Mouse (Mus musculus) C2C12 (cell line): ENCODE results near the gene Gm5089. TPM values are rescaled to one million over a fixed set of nuclear protein-coding genes. Genes with fewer than 3 reads are reported as not detected.
"Not testable (repeated sequence)": the region's sequence is repeated elsewhere in the genome, so short reads cannot be mapped to it uniquely, and the experiment has no call there.

Experiments used
- H3K27me3 ChIP-seq: one replicate; pipeline ENCODE4 v1.6.1; 2011; ENCODE audit not compliant: control insufficient read depth, insufficient read depth, insufficient read length
- H3K36me3 ChIP-seq: one replicate; pipeline ENCODE4 v1.6.1; 2011; ENCODE audit not compliant: control insufficient read depth, insufficient read depth
- H3K4me3 ChIP-seq: one replicate; pipeline ENCODE4 v1.5.1; 2011; ENCODE audit warnings: mild to moderate bottlenecking, control low read depth; ENCODE audit not compliant: poor library complexity, insufficient read depth, severe bottlenecking
- H3K79me2 ChIP-seq: one replicate; pipeline ENCODE4 v1.6.1; 2011; ENCODE audit not compliant: control insufficient read depth, insufficient read depth
- H3K79me3 ChIP-seq: one replicate; pipeline ENCODE4 v1.6.1; 2011; ENCODE audit warnings: low read depth, control low read depth
- H3ac ChIP-seq: one replicate; pipeline ENCODE3; 2011; ENCODE audit warnings: low read depth; ENCODE audit not compliant: control insufficient read depth, insufficient read length
- CEBPB ChIP-seq: IDR thresholded peaks from one replicate; pipeline ENCODE4 v1.6.1; 2011; ENCODE audit warnings: low read depth, mild to moderate bottlenecking, control low read depth, moderate library complexity
- CTCF ChIP-seq: IDR thresholded peaks from one replicate; pipeline ENCODE4 v1.5.1; 2011; ENCODE audit not compliant: control insufficient read depth, insufficient read depth, insufficient read length
- FOSL1 ChIP-seq: IDR thresholded peaks from one replicate; pipeline ENCODE4 v1.8.0; 2011; ENCODE audit warnings: mild to moderate bottlenecking, low read length; ENCODE audit not compliant: poor library complexity, insufficient read depth, severe bottlenecking
- MAX ChIP-seq: IDR thresholded peaks from one replicate; pipeline ENCODE4 v1.6.1; 2011; ENCODE audit warnings: mild to moderate bottlenecking, control low read depth
- MYOD1 ChIP-seq: IDR thresholded peaks from one replicate; pipeline ENCODE4 v1.6.1; 2011; ENCODE audit warnings: low read depth; ENCODE audit not compliant: control insufficient read depth, insufficient read length
- MYOG ChIP-seq: IDR thresholded peaks from one replicate; pipeline ENCODE4 v1.6.1; 2011; ENCODE audit not compliant: control insufficient read depth, insufficient read length; ENCODE audit errors: extremely low read depth
- USF1 ChIP-seq: IDR thresholded peaks from one replicate; pipeline ENCODE4 v1.6.1; 2011; ENCODE audit warnings: low read depth, mild to moderate bottlenecking, control low read depth, moderate library complexity
- polyA plus RNA-seq: library from polyadenylated mRNA; unstranded; fragments of >200 nt; fragmentation: generic; extraction: Trizol; gene quantifications from one replicate; pipeline ENCODE4 v1.2.1, GENCODE M21; 2012; ENCODE audit warnings: missing spikeins

Gm5089 gene
- polyA plus RNA-seq, 1 experiment = not detected

GRCm38 (mm10) chr14:122465931-122466490 is 15.1 kb upstream of the Gm5089 start:
- TF ChIP-seq FOSL1 = no peak
- no peak for TF ChIP-seq USF1
- no peak for TF ChIP-seq MYOG
- no peak for TF ChIP-seq MAX
- no peak for TF ChIP-seq CTCF
- no peak overlapping the region for H3K4me3 ChIP-seq
- H3K79me2 ChIP-seq = no peaks in the 10 kb centered on the region
- peaks cover 13% of the 10 kb centered on the region for H3K27me3 ChIP-seq
- no peaks in the 10 kb centered on the region for H3K79me3 ChIP-seq
- no peaks in the 10 kb centered on the region for H3K36me3 ChIP-seq
- no peak overlapping the region for H3ac ChIP-seq

GRCm38 (mm10) chr14:122464763-122465741 is 14.1 kb upstream of the Gm5089 start, which contains the start of gene Zic5:
Zic5 (minus strand) TSS chr14:122465677.
- no peak for TF ChIP-seq CTCF
- no peak for TF ChIP-seq FOSL1
- no peak for TF ChIP-seq CEBPB
- no peak for TF ChIP-seq MAX
- no peak for TF ChIP-seq MYOD1
- no peak for TF ChIP-seq MYOG
- no peak for TF ChIP-seq USF1
- Histone ChIP-seq H3K79me2 (no peaks in the 10 kb centered on the region), H3K79me3 (no peaks in the 10 kb centered on the region), H3K4me3 (peak within 1 kb of the TSS; percentile 25), H3K36me3 (no peaks in the 10 kb centered on the region), H3ac (peak within 1 kb of the TSS; percentile 91), H3K27me3 (peaks cover 13% of the 10 kb centered on the region)

- Histone ChIP-seq H3K79me3 (no peaks in the 10 kb centered on the region), H3K4me3 (peak overlapping the region; percentile 25), H3ac (peak overlapping the region; percentile 91), H3K79me2 (no peaks in the 10 kb centered on the region), H3K27me3 (peaks cover 13% of the 10 kb centered on the region), H3K36me3 (no peaks in the 10 kb centered on the region)
- no peak for TF ChIP-seq MYOG
- no peak for TF ChIP-seq FOSL1
- no peak for TF ChIP-seq CEBPB
- no peak for TF ChIP-seq MAX
- TF ChIP-seq CTCF = no peak
- TF ChIP-seq MYOD1 = no peak
- TF ChIP-seq USF1 = no peak
Observed at GRCm38 (mm10) chr14:122464351-122464762, 13.4 kb upstream of the Gm5089 start.

GRCm38 (mm10) chr14:122463734-122464341 is 12.9 kb upstream of the Gm5089 start:
- H3ac ChIP-seq = peak overlapping the region; percentile 91
- H3K79me2 ChIP-seq, H3K36me3 ChIP-seq, H3K79me3 ChIP-seq, H3K4me3 ChIP-seq, H3K27me3 ChIP-seq: not testable (repeated sequence)

- Histone ChIP-seq H3K79me3 (no peaks in the 10 kb centered on the region), H3K79me2 (no peaks in the 10 kb centered on the region), H3ac (peak overlapping the region; percentile 30), H3K4me3 (no peak overlapping the region), H3K36me3 (no peaks in the 10 kb centered on the region), H3K27me3 (peaks cover 4% of the 10 kb centered on the region)
- TF ChIP-seq CEBPB (no peak), USF1 (no peak), MYOD1 (no peak), FOSL1 (no peak), MYOG (no peak), MAX (no peak), CTCF (no peak)
Observed at GRCm38 (mm10) chr14:122463080-122463691, 12.3 kb upstream of the Gm5089 start.
